Mouse (Mus musculus): ENCODE measurements around the gene Me1.

DNA sequence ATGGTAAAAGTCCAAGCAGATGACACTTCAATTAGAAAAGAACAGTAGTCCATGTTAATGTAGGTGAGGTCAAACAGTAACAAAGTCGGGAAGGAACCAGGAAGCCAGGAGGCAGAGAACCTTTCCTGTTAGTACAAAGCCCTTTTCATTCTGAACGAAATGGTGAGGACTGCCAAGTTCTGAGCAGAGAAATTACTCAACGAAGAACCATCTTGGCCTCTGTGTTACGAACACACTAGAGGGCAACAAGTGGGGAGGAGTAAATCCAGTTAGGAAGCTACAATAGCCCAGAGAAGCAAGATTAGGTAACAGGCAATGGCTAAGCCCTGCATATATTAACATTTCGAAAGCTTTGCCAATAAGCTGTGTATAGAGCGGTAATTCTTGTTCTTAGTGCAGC lies 57.0 kb downstream of the Me1 start:
- TF ChIP-seq CTCF (IDR thresholded peaks at IDR 0.05) = peak; percentile 8; the same call in 1 of the 2 replicates
- peak; percentile 55 for TF ChIP-seq EP300 (IDR thresholded peaks at IDR 0.05)

Measured in lung, postnatal 0 days (tissue).